Mouse (Mus musculus) liver, embryonic 14.5 days (tissue): ENCODE measurements around the gene Mrps31. TPM values are rescaled to one million over a fixed set of nuclear protein-coding genes. Genes with fewer than 3 reads are reported as not detected.

Experiments
- ATAC-seq: fragments of 200-750 bp; cut with Nextera tagmentation; 2 replicates; pipeline ENCODE4 v1.8.0; 2017; ENCODE audit warnings: moderate number of reproducible peaks, mild to moderate bottlenecking, moderate library complexity; ENCODE audit not compliant: insufficient read depth
- DNase-seq, 3 experiments: peaks; one replicate each; pipeline ENCODE4 v3.0.0-alpha.2; 2012 to 2013; ENCODE audit warnings: low read depth in 3 of 3, low spot score in 3 of 3
- H3K27ac ChIP-seq: fragments of 300-500 bp; sonication (generic); 2 replicates; pipeline ENCODE4 v1.5.1; 2014; ENCODE audit warnings: moderate library complexity, mild to moderate bottlenecking, control low read depth, inconsistent platforms
- H3K27me3 ChIP-seq: fragments of 300-500 bp; sonication (generic); 2 replicates; pipeline ENCODE4 v1.6.1; 2014; ENCODE audit warnings: mild to moderate bottlenecking, low read length, moderate library complexity; ENCODE audit not compliant: control insufficient read depth, insufficient read depth
- H3K36me3 ChIP-seq: fragments of 300-500 bp; sonication (generic); replicated peaks from 2 replicates; pipeline ENCODE4 v1.6.1; 2014; ENCODE audit warnings: low read depth; ENCODE audit not compliant: control insufficient read depth, insufficient read depth
- H3K4me1 ChIP-seq, 2 experiments: fragments of 200-500 bp in 1 of 2; fragments of 300-500 bp in 1 of 2; sonication (generic) in 1 of 2; replicated peaks; 2 replicates each; pipeline ENCODE4 v1.6.1; 2012 to 2014; ENCODE audit warnings: antibody characterized with exemption in 1 of 2, inconsistent platforms in 1 of 2, low read length in 1 of 2; ENCODE audit not compliant: control insufficient read depth in 2 of 2, insufficient read depth in 2 of 2
- H3K4me2 ChIP-seq: fragments of 300-500 bp; sonication (generic); 2 replicates; pipeline ENCODE4 v1.6.1; 2014; ENCODE audit warnings: low read depth, mild to moderate bottlenecking, control low read depth, moderate library complexity
- H3K4me3 ChIP-seq, 2 experiments: fragments of 200-500 bp in 1 of 2; fragments of 300-500 bp in 1 of 2; sonication (generic) in 1 of 2; 2 replicates each; pipeline ENCODE4 v1.5.1; 2012 to 2014; ENCODE audit warnings: low read depth in 2 of 2, low read length in 2 of 2, mild to moderate bottlenecking in 2 of 2, control low read depth in 1 of 2, inconsistent platforms in 1 of 2, moderate library complexity in 1 of 2; ENCODE audit not compliant: insufficient read depth in 1 of 2
- H3K9ac ChIP-seq: fragments of 300-500 bp; sonication (generic); replicated peaks from 2 replicates; pipeline ENCODE4 v1.6.1; 2014; ENCODE audit warnings: mild to moderate bottlenecking, control low read depth, moderate library complexity
- H3K9me3 ChIP-seq: fragments of 300-500 bp; sonication (generic); 2 replicates; pipeline ENCODE4 v1.6.1; 2016; ENCODE audit warnings: low read length, mixed read lengths; ENCODE audit not compliant: control insufficient read depth
- CTCF ChIP-seq: IDR thresholded peaks from 2 replicates; pipeline ENCODE4 v1.5.1; 2016; ENCODE audit warnings: antibody characterized with exemption, low read depth, control low read depth
- EP300 ChIP-seq: IDR thresholded peaks from 2 replicates; pipeline ENCODE4 v1.6.1; 2016; ENCODE audit warnings: antibody characterized with exemption, low read depth
- WGBS: fragments of 180-500 bp; shearing (Covaris S2); extraction: QIAGEN DNeasy Blood & Tissue Kit; methylation state at CpG from one replicate; pipeline ENCODE4 v1.1.7; 2014; ENCODE audit not compliant: insufficient replicate concordance; 5-methylcytosine and 5-hydroxymethylcytosine counted together
- polyA plus RNA-seq, 2 experiments: library from polyadenylated mRNA; depleted of rRNA in 1 of 2; stranded (reverse) in 1 of 2; unstranded in 1 of 2; fragments of >200 nt; fragmentation: Nextera tagmentation in 1 of 2; extraction: Ambion mirVana in 1 of 2; gene quantifications; 2 replicates each; pipeline versions ENCODE4 v1.2.1 to v1.2.3; 2012 to 2014

Gene Mrps31
- polyA plus RNA-seq, 2 experiments: 12.0 to 28.3 TPM

- Histone ChIP-seq H3K4me1 (peaks cover 0 to 19% of the 10 kb centered on the region in 2 experiments; a peak in 2 of 4 replicates), H3K9ac (peak overlapping the region; percentile 58), H3K9me3 (no peaks in the 10 kb centered on the region), H3K36me3 (no peaks in the 10 kb centered on the region), H3K27ac (no peak overlapping the region), H3K4me3 (peak overlapping the region; percentile 73 to 87), H3K4me2 (peak overlapping the region; percentile 73), H3K27me3 (no peaks in the 10 kb centered on the region)
- TF ChIP-seq EP300 (no peak), CTCF (no peak)
- 1% methylated on average over 13 of the region's 13 CpGs for WGBS
- DNase-seq (no peak), ATAC-seq (no peak)
Measured at GRCm38 (mm10) chr8:22397811-22398141, 13.4 kb upstream of the Mrps31 start.

DNA sequence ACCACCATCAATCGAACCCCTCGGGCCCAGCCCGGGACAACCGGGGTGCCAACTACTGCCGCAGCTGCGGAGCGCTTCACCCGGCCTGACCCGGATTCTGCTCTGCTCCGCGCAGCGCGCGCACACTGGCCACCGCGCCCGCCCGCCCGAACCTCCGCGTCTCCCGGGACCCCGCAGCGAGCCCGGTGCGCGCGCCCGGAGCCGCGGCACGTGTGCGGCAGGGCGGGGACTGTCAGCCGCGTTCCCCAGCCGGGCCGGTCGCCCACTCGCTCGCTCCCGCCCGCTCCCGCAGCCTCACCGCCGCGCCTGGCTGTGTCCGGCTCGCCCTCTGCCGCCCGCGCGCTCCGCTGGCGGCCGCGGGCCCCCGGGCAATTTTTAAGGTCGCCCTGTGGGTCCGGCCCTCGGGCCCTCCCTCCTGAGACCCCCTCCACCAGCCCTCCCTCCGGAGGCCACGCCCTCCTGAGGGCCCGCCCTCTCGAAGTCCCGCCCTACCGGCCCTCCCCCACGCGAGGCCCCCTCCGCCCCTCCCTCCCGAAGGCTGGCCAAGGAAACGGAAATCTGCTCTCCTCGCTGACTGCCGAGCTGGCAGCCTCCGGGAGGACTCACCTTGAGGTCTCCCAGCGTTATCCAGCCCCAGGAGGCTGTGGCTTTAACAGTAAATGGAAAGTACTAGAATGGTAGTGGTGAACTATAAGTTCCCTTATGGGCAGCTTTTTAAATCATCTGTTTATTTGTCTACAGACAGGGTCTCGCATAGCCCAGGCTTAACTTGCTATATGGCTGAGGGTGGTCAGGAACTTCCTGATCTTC is 12.8 kb upstream of the Mrps31 start, which contains the start of gene Slc25a15:
Gene Slc25a15 (minus strand): TSS at position 456 of the 810 bp plus-strand sequence.
- Histone ChIP-seq H3K36me3 (no peaks in the 10 kb centered on the region), H3K4me2 (peak within 1 kb of the TSS; percentile 73), H3K27ac (no peak within 1 kb of the TSS), H3K9ac (peak within 1 kb of the TSS; percentile 58), H3K9me3 (no peaks in the 10 kb centered on the region), H3K27me3 (no peaks in the 10 kb centered on the region), H3K4me3 (peak within 1 kb of the TSS; percentile 73 to 87), H3K4me1 (peaks cover 0 to 19% of the 10 kb centered on the region in 2 experiments; a peak in 2 of 4 replicates)
- TF ChIP-seq EP300 (no peak), CTCF (no peak)
- ATAC-seq (peak; percentile 90), DNase-seq (peak; percentile 58 to 68 (median 62))
- WGBS: under 1% methylated on average over 50 of the region's 77 CpGs

DNA sequence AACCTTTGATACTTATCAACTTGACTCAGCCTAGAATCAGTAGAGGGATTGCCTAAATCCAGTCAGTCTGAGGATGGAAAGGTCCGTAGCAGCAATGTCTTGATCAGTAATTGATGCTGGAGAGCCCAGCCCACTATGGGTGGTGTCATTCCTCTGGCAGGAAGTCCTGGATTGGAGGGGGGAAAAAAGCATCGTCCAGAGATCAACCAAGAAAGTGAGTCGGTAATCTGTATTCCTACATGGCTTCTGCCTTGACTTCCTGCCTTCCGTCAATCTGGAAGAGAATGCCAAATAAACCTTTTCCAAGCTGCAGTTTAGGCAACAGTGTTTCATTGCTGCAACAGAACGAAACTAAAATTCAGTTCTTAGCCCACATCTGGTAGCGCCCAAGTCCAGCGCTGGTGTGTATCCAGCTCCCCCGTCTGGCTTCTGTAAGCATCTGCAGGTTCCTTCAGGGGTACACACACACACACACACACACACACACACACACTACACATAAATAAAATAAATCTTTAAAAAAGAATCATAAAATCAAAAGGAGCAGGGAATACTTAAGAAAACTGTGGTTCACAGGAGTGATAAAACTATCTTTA is 11.8 kb upstream of the Mrps31 start:
- TF ChIP-seq EP300 (no peak), CTCF (no peak; the same call in 1 of the 2 replicates)
- Histone ChIP-seq H3K36me3 (no peaks in the 10 kb centered on the region), H3K4me2 (peak overlapping the region; percentile 73), H3K4me3 (peak overlapping the region in 1 of 2 experiments; percentile 73; a peak in 2 of 4 replicates), H3K9ac (no peak overlapping the region; the same call in 1 of the 2 replicates), H3K4me1 (peaks cover 0 to 17% of the 10 kb centered on the region in 2 experiments; a peak in 2 of 4 replicates), H3K27ac (no peak overlapping the region), H3K9me3 (no peaks in the 10 kb centered on the region), H3K27me3 (no peaks in the 10 kb centered on the region)
- DNase-seq: no peak
- ATAC-seq: no peak
- WGBS: 67% methylated on average over 8 of the region's 8 CpGs

DNA sequence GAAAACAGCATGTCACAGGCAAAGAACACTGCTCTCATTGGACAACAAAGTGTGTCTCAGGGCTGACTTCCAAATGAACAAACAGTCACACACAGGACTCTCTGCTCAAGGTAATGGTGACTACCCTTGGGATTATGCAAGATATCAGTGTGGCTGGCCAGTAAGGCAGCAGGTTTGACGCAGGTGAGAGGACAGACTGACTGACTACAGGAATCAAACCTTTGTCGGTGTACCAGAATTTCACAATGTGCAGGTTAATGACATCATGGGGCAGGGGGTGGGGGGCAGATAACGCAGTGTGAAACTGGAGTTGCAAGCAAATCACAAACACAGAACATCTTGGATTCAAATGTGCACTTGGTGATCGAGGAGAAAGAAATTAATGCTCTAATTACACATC is 10.6 kb upstream of the Mrps31 start:
- no peak for ATAC-seq
- H3K4me2 ChIP-seq: no peak overlapping the region
- no peak overlapping the region for H3K4me3 ChIP-seq
- H3K9me3 ChIP-seq: no peaks in the 10 kb centered on the region
- no peaks in the 10 kb centered on the region for H3K27me3 ChIP-seq
- 60% methylated on average over 4 of the region's 4 CpGs for WGBS
- DNase-seq: no peak
- no peak overlapping the region for H3K9ac ChIP-seq
- H3K4me1 ChIP-seq: peaks cover 0 to 9% of the 10 kb centered on the region in 2 experiments; a peak in 2 of 4 replicates
- no peaks in the 10 kb centered on the region for H3K36me3 ChIP-seq
- TF ChIP-seq CTCF: no peak
- TF ChIP-seq EP300: no peak
- H3K27ac ChIP-seq: no peak overlapping the region

GRCm38 (mm10) chr8:22403235-22403634 is 7.9 kb upstream of the Mrps31 start:
- DNase-seq (no peak), ATAC-seq (no peak)
- H3K4me3 ChIP-seq: no peak overlapping the region
- H3K4me2 ChIP-seq: no peak overlapping the region
- 58% methylated on average over 2 of the region's 2 CpGs for WGBS
- no peak overlapping the region for H3K27ac ChIP-seq
- no peak overlapping the region for H3K9ac ChIP-seq
- TF ChIP-seq CTCF: no peak
- no peak for TF ChIP-seq EP300
- H3K4me1 ChIP-seq: peaks cover 0 to 5% of the 10 kb centered on the region in 2 experiments; a peak in 2 of 4 replicates
- no peaks in the 10 kb centered on the region for H3K36me3 ChIP-seq
- no peaks in the 10 kb centered on the region for H3K27me3 ChIP-seq
- H3K9me3 ChIP-seq: no peaks in the 10 kb centered on the region
